Mouse (Mus musculus) right cerebral cortex, postnatal 10 days (tissue): ENCODE results near the gene Psmc3ip.

Experiments used
- DNase-seq, 2 experiments: peaks; one replicate each; pipeline ENCODE4 v3.0.0; 2021; ENCODE audit warnings: low spot score in 2 of 2

Psmc3ip gene

GRCm38 (mm10) chr11:101119131-101119760 is 24.0 kb upstream of the Psmc3ip start:
- no peak for DNase-seq

- no peak for DNase-seq
These were observed 22.9 kb upstream of the Psmc3ip start for GRCm38 (mm10) chr11:101118105-101118504.

DNA sequence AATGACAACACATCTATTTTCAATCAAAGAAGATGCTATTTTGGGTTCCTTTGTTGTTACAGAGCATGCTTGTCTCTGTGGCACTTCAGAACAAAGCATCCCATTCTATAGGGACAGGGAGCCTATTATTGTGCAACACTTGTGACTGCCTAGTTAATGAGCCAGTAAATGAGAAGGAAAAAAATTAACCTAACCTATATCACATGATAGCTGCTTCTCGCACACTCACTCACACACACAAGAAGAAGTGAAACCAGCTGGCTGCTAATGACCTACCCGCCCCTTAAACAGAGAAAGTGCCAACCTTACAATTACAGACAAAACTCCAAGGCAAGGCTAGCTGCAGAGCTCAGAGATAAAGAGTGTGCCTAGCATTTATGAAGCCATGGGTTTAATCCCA is 20.3 kb upstream of the Psmc3ip start:
- no peak for DNase-seq

DNA sequence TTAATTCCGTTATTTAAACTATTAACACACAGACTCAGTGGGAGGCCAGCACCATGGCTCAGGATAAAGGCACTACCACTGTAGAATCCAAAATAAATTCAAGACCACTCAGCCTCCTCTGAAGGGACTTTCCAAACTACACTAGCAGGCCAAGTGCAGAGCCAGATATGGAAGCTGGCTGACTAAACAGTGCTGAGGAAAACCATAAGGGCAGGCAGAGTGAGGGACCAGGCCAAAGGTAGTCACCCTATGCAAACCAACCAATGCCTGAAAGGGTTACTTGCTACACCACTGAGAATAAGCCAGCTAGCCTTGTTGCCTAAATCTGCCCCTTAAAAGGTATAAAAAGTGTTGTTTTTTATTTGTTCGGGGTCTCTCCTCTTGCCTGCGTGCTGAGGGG is 16.9 kb upstream of the Psmc3ip start:
- DNase-seq = no peak

DNA sequence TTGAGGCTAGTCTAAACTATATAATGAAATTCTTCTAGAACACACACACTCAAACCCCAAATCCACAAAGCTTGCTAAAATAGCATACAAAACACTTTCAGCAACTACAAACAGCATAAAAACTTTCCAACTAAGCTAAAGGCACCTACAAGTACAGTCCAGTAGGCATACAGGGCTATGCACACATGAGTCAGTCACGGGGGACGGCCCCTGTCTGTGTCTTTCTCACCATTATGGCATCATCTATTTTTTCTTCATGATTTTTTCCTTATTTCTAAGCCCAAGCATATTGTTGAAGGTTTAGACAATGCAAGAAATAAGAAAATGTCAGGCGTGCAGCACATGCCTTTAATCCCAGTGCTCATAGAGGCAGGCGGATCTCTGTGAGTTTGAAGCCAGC is 15.9 kb upstream of the Psmc3ip start:
- no peak for DNase-seq

GRCm38 (mm10) chr11:101110708-101111107 is 15.5 kb upstream of the Psmc3ip start:
- no peak for DNase-seq

DNA sequence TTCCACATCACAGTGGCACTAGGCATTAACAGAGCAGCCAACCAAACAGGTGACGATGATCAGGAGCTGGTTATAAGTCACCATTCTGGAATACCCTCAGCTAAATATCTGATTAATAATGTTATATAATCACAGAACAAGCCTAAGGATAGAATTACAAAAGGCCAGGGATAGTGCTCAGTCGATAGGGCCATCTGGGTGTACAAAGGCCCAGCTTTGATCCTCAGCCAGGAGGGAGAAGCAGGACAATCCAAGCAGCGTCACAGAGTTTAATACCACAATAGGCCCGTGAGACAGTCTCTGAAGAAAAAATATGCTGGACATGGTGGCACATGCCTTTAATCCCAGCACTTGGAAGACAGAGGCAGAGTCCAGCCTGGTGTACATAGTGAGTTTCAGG is 14.1 kb upstream of the Psmc3ip start:
- DNase-seq = no peak

DNA sequence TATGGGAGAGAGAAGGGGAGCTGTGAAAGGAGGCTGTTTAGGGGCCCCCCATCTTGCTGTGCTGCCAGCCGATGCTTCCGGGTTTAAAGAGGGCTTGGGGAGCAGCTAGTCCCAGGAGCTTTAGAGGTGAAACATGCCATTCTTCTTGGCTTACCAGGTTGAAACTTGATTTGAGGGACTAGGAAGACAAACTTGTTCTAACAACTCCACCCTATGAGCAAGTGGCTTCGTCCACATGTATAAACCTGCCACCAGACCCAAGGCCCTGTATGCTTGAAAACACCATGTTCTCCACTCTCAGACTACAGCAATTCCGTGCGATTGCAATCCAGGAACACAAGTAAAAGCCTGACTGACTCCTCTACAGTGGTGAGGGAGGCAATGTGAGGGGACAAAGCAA is 7.8 kb upstream of the Psmc3ip start:
- no peak for DNase-seq

- DNase-seq = no peak
These were observed 3.0 kb upstream of the Psmc3ip start for GRCm38 (mm10) chr11:101098231-101098630.

DNA sequence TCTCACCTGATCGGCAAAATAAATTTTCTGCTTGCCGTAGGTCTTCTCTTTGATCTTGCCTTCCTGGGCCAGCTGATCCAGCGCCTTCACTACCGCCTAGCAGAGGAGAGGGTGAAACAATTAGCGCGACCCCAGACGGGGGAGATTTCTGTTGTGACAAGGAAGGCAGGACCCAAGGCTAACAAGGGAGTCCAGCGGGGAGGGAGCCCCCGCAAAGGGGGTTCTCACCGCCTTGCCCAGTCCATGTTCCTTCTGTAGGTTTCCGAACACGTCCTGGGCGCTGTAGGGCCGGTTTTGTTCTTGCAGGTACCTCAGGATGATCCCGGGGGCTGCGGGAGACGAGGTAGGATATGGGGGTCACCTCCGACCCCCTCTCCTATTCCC is 314 bp downstream of the Psmc3ip start:
- DNase-seq = no peak

- no peak for DNase-seq
These were observed 5.3 kb downstream of the Psmc3ip start for GRCm38 (mm10) chr11:101089931-101090330.

DNA sequence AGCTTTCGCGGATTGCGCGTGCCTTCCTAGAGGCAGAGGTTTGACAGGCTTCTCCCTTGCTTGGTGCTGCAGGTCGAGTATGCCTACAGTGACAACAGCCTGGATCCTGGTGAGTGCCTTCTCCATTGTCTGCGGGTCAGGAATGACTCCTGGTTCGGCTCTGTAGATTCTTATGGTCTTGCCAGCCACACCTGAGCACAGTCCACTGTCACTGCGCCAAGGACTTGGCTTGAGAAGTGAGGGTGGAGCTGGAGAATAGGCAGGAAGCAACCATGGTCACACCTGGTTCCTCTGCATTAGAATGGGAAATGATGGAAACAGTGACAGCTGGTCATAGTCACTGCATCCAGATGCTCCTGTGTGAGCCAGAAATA is 7.6 kb downstream of the Psmc3ip start:
- no peak for DNase-seq

DNA sequence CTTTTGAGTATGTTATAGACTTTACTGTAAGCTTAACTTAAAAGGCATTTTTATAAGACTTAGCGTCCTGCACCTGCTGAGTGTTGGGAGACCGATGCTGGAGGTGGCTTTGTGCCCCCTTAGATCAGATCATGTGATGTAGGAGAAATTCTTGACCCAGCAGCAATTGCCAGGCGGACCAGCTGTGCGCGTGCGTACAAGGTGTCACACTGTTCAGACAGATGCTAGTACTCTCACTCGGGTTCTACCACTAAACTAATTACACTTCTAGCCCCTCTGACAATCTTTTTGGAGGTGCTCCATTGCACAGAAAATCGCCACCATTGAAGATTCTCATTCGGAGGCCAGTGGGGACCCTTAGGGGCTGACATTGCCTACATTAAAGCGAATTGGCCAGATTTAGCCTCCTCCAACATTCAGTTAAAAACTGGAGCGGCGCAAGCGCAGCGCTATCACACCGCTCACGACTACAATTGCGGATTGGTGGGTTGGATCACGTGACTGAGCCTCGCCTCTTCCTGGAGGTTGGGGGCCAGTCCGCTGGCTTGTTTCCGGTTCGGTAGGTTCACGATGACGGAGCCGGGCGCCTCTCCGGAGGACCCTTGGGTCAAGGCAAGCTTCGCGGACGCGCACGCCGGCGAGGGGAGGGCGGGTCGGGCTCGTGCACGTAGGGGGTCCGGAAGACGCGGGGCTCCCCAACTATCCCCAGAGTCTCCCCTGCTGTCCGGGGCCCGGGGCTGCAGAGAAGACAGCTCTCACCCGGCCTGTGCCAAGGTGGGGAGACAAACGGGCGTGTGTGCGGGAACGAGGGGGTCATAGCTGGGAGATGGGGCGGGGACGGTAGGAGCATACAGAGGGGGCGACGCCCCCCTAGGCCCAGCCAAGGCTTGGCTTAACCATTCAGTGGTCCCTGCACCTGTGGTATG is 8.2 kb downstream of the Psmc3ip start, which contains the start of gene Mlx:
TSS of gene Mlx (plus strand) at position 522 of the 926 bp plus-strand sequence.
- DNase-seq = peak; percentile 96 to 97

- DNase-seq = peak in 1 of 2 experiments; percentile 42
These were observed 8.9 kb downstream of the Psmc3ip start for GRCm38 (mm10) chr11:101086323-101086674.

- DNase-seq = peak in 1 of 2 experiments; percentile 34
These were observed 9.5 kb downstream of the Psmc3ip start for GRCm38 (mm10) chr11:101085617-101086322.

DNA sequence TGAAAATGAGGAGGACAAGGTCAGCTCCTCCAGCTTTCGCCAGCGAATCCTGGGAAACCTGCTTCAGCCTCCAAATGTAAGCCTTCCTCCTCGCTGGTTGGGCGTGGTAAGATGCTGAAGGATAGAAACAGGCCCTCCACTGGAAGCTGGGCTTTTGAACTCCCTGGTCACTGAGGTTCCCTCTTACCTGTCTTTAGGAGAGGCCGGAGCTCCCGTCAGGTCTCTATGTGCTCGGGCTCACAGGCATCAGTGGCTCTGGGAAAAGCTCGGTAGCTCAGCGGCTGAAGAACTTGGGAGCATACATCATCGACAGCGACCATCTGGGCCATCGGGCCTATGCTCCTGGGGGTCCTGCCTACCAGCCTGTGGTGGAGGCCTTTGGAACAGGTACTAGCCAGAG is 10.4 kb downstream of the Psmc3ip start:
- peak in 1 of 2 experiments; percentile 37 for DNase-seq

DNA sequence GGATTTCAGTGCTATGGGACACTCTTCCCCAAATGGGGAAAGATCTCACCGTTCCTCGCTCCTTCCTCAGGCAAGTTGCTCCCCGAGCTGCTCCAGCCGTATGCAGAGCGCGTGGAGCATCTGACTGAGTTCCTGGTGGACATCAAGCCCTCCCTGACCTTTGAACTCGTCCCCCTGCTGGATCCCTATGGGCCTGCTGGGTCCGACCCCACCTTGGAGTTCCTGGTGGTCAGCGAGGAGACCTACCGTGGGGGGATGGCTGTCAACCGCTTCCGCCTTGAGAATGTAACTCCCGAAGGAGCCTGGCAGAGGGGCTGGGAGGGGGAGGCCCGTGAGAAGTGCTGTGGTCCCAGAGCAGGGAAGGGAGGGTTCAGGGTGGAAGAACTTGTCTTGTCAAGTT is 11.0 kb downstream of the Psmc3ip start:
- DNase-seq = peak in 1 of 2 experiments; percentile 19

DNA sequence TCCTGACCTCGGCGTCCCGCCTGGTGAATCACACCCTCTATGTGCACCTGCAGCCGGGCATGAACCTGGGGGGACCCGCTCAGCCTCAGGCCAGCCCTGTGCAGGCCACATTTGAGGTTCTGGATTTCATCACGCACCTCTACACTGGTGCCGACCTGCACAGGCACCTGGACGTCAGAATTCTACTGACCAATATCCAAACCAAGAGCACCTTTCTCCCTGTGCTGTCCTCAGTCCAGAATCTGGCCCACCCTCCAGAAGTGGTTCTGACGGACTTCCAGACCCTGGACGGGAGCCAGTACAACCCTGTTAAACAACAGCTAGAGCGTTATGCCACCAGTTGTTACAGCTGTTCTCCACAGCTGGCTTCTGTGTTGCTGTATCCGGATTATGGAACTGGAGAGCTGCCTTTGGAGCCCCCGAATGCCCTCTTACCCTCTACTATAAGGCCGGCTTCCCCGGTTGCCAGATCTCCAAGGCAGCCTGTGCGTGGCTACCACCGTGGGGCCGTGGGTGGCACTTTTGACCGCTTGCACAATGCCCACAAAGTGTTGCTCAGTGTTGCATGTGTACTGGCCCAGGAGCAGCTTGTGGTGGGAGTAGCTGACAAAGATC is 12.0 kb downstream of the Psmc3ip start:
- DNase-seq = peak; percentile 51 to 64

- DNase-seq = peak; percentile 91 to 95
These were observed 12.8 kb downstream of the Psmc3ip start, which contains the start of gene Coasy for GRCm38 (mm10) chr11:101082208-101083082. Coasy (plus strand) TSS chr11:101082565.

- peak in 1 of 2 experiments; percentile 33 for DNase-seq
These were observed 13.6 kb downstream of the Psmc3ip start for GRCm38 (mm10) chr11:101081659-101082058.

GRCm38 (mm10) chr11:101080421-101080820 is 14.8 kb downstream of the Psmc3ip start:
- no peak for DNase-seq
